Comparison of ENCODE assay signal across 9 mouse cellular contexts in the genomic region with DNA sequence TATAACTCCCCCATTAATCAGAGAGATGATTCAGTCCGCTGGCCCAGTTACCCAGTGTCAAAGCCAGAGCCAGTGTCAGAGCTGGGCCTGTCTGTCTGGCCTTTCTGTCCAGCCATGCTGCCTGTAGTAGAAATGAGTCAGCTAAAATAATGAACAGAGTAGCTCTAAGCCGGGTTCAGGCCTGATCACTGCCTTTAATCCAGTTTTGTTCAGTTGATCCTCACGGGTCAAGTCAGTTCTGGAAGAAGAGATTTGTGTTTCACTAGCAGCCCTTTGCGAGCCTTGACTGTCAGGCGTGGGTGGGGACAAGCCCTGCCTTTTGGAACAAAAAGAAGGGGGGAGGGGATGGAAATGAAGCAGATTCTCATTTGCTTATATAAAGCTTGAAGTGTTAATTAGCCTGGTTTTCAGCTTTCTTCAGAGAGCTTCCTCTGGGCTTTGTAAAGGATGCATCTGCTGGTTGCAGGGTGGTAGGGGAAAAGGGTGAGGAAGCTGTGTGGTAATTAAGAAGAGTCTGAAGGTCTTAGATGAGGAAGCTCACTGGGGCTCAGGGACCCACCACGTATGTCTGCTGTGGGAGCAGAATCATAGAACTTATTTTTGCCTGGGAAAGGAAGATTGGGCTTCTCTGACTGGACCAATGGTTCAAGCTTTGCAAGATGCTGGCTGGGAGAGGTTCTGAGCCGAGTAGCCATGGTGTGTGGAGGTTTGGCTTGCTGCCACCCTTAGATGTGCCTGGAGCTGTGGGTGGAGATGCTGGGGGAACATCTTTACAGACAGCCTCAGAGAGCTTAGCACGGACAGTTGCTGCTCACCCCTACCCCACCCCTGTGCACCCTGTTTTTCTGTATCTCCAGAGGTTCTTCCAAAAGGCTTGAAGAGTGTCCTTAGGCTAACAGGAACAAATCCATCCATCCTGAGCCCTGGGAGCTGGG. TPM values are rescaled to one million over a fixed set of nuclear protein-coding genes. Genes with fewer than 3 reads are reported as not detected.
DNase-seq lines count a peak whose midpoint lies in the region; ATAC-seq lines count a peak whose summit lies in the region.
"Had no signal": no experiment of that assay in that cellular context is flagged by ENCODE, and none has a peak within 500 bp of the region (broad histone marks: within the 10 kb centered on the region; RNA-seq: fewer than 3 reads in every experiment).

No protein-coding gene starts in this region.

- H3K36me3 ChIP-seq in heart, embryonic 10.5 days: no peaks in the 10 kb centered on the region
- H3K36me3 ChIP-seq in midbrain, embryonic 16.5 days (ENCODE audit: control insufficient read depth, insufficient read depth, low read length): peaks cover 6% of the 10 kb centered on the region
- H3K36me3 ChIP-seq in intestine, embryonic 15.5 days: no peaks in the 10 kb centered on the region
- H3K36me3 ChIP-seq: heart, embryonic 15.5 days had no signal

- H3K9ac ChIP-seq in midbrain, embryonic 16.5 days (ENCODE audit: low read depth, low read length): 0 out of 2 replicates have a peak overlapping the region, but pooled peaks have one; percentile 32
- H3K9ac ChIP-seq in intestine, embryonic 15.5 days: no peak overlapping the region
- H3K9ac ChIP-seq: heart, embryonic 15.5 days had no signal

- DNase-seq in heart, adult 9 months (ENCODE audit: low spot score in 2 of 2): peak; percentile 9 to 12
- no peak for DNase-seq in heart, embryonic 10.5 days (ENCODE audit: low spot score)
- DNase-seq in 3T3-L1 (ENCODE audit: low read depth, low spot score): peak; percentile 77
- DNase-seq in adrenal gland, adult 18-20 months (ENCODE audit: low spot score in 2 of 2): peak; percentile 17 to 25
- DNase-seq in gastrocnemius, postnatal 10 days: peak; percentile 11
- DNase-seq in ovary, postnatal 14 days (ENCODE audit: low spot score): no peak

- WGBS in heart, embryonic 10.5 days: 44% methylated on average over 8 of the region's 8 CpGs
- 16% methylated on average over 8 of the region's 8 CpGs for WGBS in midbrain, embryonic 16.5 days
- WGBS in intestine, embryonic 15.5 days: 38% methylated on average over 8 of the region's 8 CpGs

- peak; percentile 55 for ATAC-seq in midbrain, embryonic 16.5 days
- no peak for ATAC-seq in intestine, embryonic 15.5 days

- H3K4me2 ChIP-seq in midbrain, embryonic 16.5 days (ENCODE audit: low read length): peak overlapping the region; percentile 0; the same call in 1 of the 2 replicates
- H3K4me2 ChIP-seq in intestine, embryonic 15.5 days (replicated peaks): no peak overlapping the region
- H3K4me2 ChIP-seq: heart, embryonic 15.5 days had no signal

- H3K9me3 ChIP-seq in heart, embryonic 10.5 days: no peaks in the 10 kb centered on the region
- no peaks in the 10 kb centered on the region for H3K9me3 ChIP-seq in midbrain, embryonic 16.5 days (replicated peaks; ENCODE audit: control insufficient read depth, low read length, poor library complexity, severe bottlenecking)
- H3K9me3 ChIP-seq in intestine, embryonic 15.5 days: no peaks in the 10 kb centered on the region
- H3K9me3 ChIP-seq: heart, embryonic 15.5 days had no signal

- peaks cover 12% of the 10 kb centered on the region for H3K4me1 ChIP-seq in heart, embryonic 10.5 days
- H3K4me1 ChIP-seq in midbrain, embryonic 16.5 days (ENCODE audit: control insufficient read depth, insufficient read depth, low read length): peaks cover 71% of the 10 kb centered on the region
- H3K4me1 ChIP-seq in intestine, embryonic 15.5 days (replicated peaks): no peaks in the 10 kb centered on the region
- H3K4me1 ChIP-seq: heart, embryonic 15.5 days had no signal

- peaks cover 15% of the 10 kb centered on the region; the same call in 1 of the 2 replicates for H3K27me3 ChIP-seq in heart, embryonic 10.5 days (ENCODE audit: insufficient read depth, poor library complexity, severe bottlenecking)
- no peaks in the 10 kb centered on the region for H3K27me3 ChIP-seq in midbrain, embryonic 16.5 days (ENCODE audit: control insufficient read depth, insufficient read depth, low read depth, low read length)
- H3K27me3 ChIP-seq in intestine, embryonic 15.5 days (replicated peaks): no peaks in the 10 kb centered on the region
- H3K27me3 ChIP-seq: heart, embryonic 15.5 days had no signal

- no peak overlapping the region for H3K4me3 ChIP-seq in heart, embryonic 10.5 days
- no peak overlapping the region for H3K4me3 ChIP-seq in midbrain, embryonic 16.5 days (ENCODE audit: low read depth, low read length)
- H3K4me3 ChIP-seq in intestine, embryonic 15.5 days (replicated peaks): no peak overlapping the region
- H3K4me3 ChIP-seq: heart, embryonic 15.5 days had no signal

- no peak overlapping the region; the same call in 1 of the 2 replicates for H3K27ac ChIP-seq in heart, embryonic 10.5 days
- peak overlapping the region; percentile 75 for H3K27ac ChIP-seq in midbrain, embryonic 16.5 days (ENCODE audit: low read length)
- H3K27ac ChIP-seq in intestine, embryonic 15.5 days: no peak overlapping the region
- H3K27ac ChIP-seq: heart, embryonic 15.5 days had no signal

RNA-seq across cellular contexts. Expression of gene Nsg2, which starts 20.0 kb away (rescaled TPM):
- 0.84 and 2.7 TPM in 2 replicates for polyA plus RNA-seq in heart, embryonic 10.5 days (2016; fragmentation: Nextera tagmentation; extraction: Ambion mirVana)
- 10 to 100 TPM; 32.0 to 51.2 TPM for total RNA-seq in adrenal gland, adult 18-20 months (2021)
- total RNA-seq in gastrocnemius, postnatal 10 days (2021): 1 to 10 TPM; 1.3 to 2.6 TPM
- 730 and 757 TPM in 2 replicates for polyA plus RNA-seq in midbrain, embryonic 16.5 days (2015; fragmentation: Nextera tagmentation; extraction: Ambion mirVana)
- 10.0 and 12.0 TPM in 2 replicates for polyA plus RNA-seq in intestine, embryonic 15.5 days (2015; fragmentation: Nextera tagmentation; extraction: Ambion mirVana)

RNA-seq across cellular contexts. Expression of gene 4930524B15Rik, which starts 54.9 kb away (rescaled TPM):
- polyA plus RNA-seq in heart, embryonic 10.5 days (2016; fragmentation: Nextera tagmentation; extraction: Ambion mirVana): 0.30 and 0.35 TPM in 2 replicates
- not detected for total RNA-seq in adrenal gland, adult 18-20 months (2021)
- not detected for total RNA-seq in gastrocnemius, postnatal 10 days (2021)
- 0.20 and 0.53 TPM in 2 replicates for polyA plus RNA-seq in midbrain, embryonic 16.5 days (2015; fragmentation: Nextera tagmentation; extraction: Ambion mirVana)
- not detected in 2 replicates for polyA plus RNA-seq in intestine, embryonic 15.5 days (2015; fragmentation: Nextera tagmentation; extraction: Ambion mirVana)

Comparison
In these comparisons a context has a peak if more than half of its experiments do, and no peak if none do; other contexts are left out.
1. DNase-seq: peak in heart, adult 9 months (2 of 2), 3T3-L1 (single experiment), adrenal gland, adult 18-20 months (2 of 2) and gastrocnemius, postnatal 10 days (single experiment); none in heart, embryonic 10.5 days (single experiment) and ovary, postnatal 14 days (single experiment).
2. RNA of gene Nsg2, which starts 20.0 kb away (polyA plus RNA-seq): 730 to 757 TPM in midbrain, embryonic 16.5 days; 10.0 to 12.0 TPM in intestine, embryonic 15.5 days and 0.84 to 2.7 TPM in heart, embryonic 10.5 days; every median in the first group is over 10 times any median in the second.